Mouse (Mus musculus) MEL-GATA-1-ER (cell line): ENCODE data around the gene Arfgap3.
"Not testable (repeated sequence)": the region's sequence is repeated elsewhere in the genome, so short reads cannot be mapped to it uniquely, and the experiment has no call there.

Experiments
- DNase-seq: peaks from one replicate; pipeline ENCODE4 v3.0.0-alpha.2; 2012; ENCODE audit warnings: low read depth; ENCODE audit errors: extremely low read depth

Arfgap3 gene

DNA sequence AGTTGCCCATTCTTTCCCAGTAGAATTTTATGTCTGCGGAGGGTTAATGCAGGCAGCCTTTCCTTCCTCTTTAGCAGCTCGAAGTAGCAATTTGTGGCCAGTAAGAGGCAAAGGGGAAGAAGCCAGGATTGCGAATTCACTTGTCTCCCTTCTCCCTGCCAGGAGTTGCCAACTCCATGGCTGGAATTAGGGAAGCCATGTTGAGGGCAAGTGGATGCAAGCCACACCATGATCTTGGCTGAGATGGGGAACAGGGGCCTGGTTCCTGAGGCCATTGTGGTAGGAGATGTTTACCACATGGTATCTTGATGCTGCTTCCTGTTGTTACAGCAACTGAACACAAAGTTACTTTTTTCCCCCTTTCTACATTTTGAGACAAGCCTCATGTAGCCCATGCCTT lies 55.1 kb downstream of the Arfgap3 start:
- no peak for DNase-seq

DNA sequence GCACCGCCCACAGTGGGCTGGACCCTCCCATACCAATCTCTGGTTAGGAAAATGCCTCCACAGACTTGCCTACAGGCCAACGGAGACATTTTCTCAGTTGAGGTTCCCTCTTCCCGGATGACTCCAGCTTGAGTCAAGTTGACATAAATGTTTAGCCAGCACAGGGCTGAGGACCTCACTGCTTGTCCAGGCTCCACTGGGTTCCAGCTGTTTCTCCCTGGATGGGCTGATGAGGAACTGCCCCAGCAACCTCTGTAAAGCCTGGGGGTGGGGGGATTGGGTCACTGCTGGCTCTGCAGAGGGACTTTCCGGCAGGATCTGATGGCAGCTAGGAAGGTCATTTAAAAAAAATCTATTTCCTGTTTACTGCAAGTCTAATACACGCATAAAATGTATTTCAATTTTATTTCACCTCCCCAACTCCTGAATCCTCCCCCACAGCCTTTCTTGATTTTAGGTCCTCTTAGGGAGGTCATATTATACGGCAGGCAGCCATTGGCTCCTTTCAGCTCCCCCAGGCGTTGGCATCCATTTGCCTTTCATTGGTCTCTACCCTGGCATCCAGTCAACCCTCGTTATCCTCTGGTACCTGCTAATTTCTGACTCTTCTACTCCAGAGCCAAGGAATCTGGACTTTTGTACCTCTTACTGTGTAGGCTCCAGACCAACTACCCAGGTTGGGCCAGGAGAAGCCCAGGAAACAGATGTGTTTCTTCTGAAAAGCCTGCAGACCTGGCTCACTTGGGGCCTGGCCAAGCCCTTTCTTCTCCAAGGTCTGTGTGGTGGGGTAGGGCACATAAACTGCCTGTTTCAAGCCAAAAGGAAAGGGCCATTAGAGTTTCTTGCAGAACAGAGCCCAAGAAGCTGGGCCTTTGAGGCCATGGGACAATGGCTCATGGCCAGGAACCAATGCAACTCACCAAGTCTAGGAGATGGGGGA lies 56.1 kb downstream of the Arfgap3 start:
- DNase-seq = no peak

DNA sequence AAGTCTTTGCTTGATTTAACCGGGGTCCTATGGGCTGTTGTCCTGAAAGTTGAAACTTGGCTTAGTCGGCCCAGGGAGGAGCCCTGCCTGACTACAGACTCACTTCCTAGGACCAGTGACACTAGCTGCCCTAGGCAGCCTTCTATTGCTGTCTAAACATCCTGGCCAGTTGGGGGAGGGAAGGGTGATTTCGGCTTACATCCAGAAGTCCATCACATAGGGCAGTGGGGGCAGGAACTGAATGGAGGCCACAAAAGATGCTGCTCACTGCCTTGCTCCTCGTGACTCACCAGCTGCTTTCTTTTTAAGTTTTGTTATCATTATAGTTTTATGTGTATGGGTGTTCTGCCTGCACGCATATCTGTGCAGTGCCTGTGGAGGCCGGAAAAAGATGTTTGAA lies 56.9 kb downstream of the Arfgap3 start:
- no peak for DNase-seq

GRCm38 (mm10) chr15:83292261-83293056 lies 57.6 kb downstream of the Arfgap3 start:
- no peak for DNase-seq

DNA sequence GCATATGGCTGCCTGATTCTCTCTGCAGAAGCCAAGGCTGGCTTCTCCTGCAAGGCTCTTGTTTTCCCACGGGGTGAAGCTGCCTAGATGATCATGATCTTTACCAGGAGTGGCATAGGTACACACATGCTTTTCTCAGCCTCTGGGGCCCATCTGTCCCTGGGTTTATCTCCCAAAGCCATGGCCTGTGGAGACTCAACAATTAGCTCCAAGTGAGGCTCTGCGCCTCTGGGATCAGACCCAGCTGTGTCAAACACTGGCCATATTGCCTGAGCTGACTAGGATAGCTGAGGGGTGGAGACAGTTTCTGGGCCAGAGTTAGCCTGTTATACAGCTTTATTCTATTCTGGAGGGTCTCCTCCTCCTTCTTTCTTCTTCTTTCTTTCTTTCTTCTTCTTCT lies 59.1 kb downstream of the Arfgap3 start:
- DNase-seq = no peak

DNA sequence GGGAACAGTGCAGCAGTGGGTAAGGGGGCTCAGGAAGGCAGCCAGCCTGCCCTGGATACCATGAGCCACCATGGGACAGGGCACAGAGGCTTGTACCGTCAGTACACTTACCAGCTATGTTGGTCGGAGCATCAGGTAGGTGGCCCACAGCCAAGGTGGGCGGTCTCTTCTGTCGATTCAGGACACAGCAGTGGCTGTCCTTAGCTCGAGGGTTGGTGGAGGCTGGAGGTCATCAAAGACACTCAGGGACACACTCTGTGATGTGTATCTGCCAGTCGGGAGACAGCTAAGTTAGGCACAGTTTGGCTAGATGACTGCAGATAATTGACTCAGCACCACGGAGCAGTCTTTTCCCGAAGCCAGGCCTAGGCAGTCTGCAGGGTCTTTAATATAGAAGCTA lies 65.2 kb downstream of the Arfgap3 start:
- DNase-seq = no peak

DNA sequence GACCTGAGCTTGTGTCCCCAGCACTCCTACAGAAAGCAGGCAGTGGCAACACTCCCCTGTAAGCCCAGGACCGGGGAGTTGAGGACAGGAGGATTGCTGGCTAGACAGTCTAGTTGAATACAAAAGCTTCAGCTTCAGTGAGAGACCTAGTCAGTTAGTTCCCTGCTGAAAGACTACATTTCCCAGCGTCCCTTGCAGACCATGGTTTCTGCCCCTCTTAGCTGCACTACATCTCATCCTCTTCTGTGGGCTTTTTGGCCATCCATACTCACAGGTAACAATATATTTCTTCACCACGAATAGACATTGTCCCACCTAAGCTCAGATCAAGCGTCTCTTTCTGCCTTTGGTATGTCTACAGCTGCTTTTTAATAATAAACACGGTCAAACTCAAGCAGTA lies 67.7 kb downstream of the Arfgap3 start:
- DNase-seq = no peak

- no peak for DNase-seq
These were observed 68.7 kb downstream of the Arfgap3 start for GRCm38 (mm10) chr15:83281303-83281702.

DNA sequence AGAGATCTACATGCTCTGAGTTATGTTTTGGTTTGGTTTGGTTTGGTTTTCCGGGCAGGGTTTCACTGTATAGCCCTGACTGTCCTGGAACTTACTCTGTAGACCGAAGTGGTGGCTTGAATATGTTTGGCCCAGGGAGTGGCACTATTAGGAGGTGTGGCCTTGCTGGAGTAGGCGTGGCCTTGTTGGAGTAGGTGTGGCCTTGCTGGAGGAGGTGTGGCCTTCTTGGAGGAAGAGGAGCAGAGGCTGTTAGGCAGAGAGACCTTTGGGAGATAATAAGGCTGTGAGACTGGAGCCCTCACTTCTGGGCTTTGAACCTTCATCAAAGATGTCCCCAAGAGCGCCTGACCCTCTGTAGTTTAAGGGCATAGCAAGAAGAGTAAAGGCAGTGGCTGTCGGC lies 71.5 kb downstream of the Arfgap3 start:
- no peak for DNase-seq

- no peak for DNase-seq
These were observed 72.6 kb downstream of the Arfgap3 start for GRCm38 (mm10) chr15:83277451-83277850.

GRCm38 (mm10) chr15:83274237-83274636 lies 75.8 kb downstream of the Arfgap3 start:
- not testable (repeated sequence) for DNase-seq

- no peak for DNase-seq
These were observed 77.0 kb downstream of the Arfgap3 start for GRCm38 (mm10) chr15:83273017-83273416.

DNA sequence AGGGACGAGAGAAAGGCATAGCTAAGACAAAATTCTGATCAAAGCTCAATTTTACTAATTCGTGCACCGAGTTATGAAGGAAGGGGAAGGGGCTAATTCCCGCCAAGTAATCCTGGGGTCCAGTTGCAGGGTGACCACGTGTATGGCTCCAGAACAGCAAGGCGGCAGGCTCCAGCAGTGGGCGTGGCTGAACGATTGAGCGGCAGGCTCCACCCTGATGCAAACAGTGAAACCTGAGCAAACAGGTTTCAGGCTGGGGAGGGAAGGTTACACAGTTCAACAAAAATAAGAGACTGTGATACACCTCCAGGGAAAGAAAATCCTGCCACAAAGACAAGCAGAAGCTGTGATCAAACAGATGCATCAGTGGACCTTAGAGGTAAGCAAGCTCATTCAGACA lies 78.8 kb downstream of the Arfgap3 start:
- not testable (repeated sequence) for DNase-seq

DNA sequence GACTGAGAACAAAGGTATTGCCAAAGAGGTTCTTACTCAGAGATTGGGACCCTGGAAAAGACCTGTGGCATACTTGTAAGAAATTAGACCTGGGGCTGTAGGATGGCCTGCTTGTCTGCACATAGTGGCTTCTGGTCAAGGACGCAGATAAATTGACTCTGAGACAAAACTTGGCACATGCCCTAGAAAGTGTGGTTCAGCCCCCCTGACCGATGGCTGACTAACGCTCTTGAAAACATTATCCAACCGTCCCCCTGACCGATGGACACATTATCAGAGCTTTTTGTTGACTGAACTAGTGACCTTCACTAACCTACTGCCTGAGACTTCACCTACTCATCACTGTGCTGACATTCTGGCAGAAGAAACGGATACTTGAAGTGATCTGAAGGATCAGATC lies 80.1 kb downstream of the Arfgap3 start:
- not testable (repeated sequence) for DNase-seq

DNA sequence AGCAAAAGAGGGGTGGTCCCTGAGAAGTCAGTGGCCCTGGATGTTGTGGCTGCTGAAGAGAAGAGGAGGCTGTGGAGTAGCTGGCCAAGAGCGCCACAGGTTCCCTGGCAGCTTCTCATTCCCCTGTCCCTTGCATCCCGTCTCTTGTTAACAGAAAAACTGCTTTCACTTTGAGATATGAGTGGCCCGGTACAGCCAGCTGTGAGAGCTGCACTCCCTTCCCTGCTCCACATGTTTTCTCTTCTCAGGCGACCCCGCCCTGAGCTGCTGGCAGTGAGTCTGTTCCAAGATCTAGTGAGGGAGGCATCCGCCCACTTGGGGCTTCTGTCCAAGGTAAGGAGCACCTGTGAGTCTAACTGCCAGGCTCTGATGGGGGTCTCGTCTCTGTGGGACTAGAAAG lies 81.6 kb downstream of the Arfgap3 start:
- peak; percentile 9 for DNase-seq

- DNase-seq = no peak
These were observed 84.8 kb downstream of the Arfgap3 start for GRCm38 (mm10) chr15:83265269-83265668.

DNA sequence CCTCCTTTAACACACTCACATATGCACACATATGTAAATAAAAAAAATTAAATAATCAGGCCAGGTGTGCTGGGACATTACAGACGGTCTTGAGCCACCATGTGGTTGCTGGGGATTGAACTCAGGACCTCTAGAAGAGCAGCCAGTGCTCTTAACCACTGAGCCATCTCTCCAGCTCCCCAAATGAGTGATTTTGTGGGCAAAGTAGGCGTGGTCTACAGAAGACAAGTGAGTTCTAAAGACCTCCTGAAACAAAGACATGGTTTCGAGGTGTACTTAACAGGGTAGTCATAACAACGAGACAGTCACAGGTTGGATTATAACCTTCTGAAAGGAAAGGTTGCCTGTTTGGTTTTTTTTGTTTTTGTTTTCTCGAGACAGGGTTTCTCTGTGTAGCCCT lies 86.6 kb downstream of the Arfgap3 start:
- no peak for DNase-seq

- no peak for DNase-seq
These were observed 92.1 kb downstream of the Arfgap3 start for GRCm38 (mm10) chr15:83257906-83258305.

GRCm38 (mm10) chr15:83256491-83256890 lies 93.6 kb downstream of the Arfgap3 start:
- DNase-seq = no peak

DNA sequence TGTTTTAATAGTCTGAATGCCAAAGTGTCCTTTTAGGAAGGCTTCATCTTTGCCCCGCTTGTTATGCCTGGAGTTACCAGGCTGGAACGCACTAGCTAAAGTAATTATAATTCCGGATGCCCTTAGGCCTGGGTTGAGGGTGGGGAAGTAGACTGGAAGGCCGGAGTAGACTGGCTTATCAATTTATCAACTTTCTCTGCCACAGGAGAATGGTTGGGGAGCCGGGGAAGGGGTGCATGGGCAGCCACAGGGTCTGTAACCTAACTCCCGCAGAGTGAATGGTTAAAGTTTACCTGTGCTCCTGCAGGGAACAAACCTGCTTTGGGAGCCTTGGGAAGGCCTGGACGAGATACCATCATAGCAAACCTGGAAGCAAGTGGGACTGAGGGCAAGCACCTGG lies 94.1 kb downstream of the Arfgap3 start:
- DNase-seq = no peak

DNA sequence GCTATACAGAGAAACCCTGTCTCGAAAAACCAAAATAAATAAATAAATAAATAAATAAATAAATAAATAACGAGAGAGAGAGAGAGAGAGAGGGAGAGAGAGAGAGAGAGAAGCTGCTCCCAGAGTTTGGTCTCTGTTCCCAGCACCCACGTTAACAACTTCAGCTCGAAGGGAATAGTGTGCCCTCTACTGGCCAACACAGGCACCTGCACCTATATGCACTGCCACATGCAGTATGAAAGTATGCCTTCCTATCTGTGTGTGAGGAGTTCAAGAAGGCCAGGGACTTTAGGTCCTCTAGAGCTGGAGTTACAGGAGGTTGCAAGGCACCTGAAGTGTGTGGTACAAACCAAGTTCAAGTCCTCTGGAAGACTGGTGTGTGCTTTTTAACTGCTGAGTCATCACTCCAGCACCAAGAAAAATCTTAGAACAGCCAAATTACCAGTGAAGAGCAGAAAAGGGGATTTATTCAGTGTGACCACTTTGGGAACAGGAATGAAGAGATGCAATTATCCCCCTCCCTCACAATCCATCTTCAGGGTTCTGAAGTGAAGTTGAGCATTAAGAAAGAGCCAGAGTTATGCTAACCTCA lies 94.8 kb downstream of the Arfgap3 start:
- no peak for DNase-seq
